Mouse (Mus musculus) limb, embryonic 14.5 days (tissue): ENCODE results near the gene Glipr2. TPM values are rescaled to one million over a fixed set of nuclear protein-coding genes. Genes with fewer than 3 reads are reported as not detected.

ENCODE experiments used
- ATAC-seq: fragments of 200-750 bp; cut with Nextera tagmentation; 2 replicates; pipeline ENCODE4 v1.8.0; 2017; ENCODE audit warnings: low read depth, moderate number of reproducible peaks, moderate TSS enrichment; ENCODE audit not compliant: low FRiP score
- DNase-seq: peaks from one replicate; pipeline ENCODE4 v3.0.0-alpha.2; 2015; ENCODE audit warnings: low spot score
- H3K27ac ChIP-seq: fragments of 300-500 bp; sonication (generic); replicated peaks from 2 replicates; pipeline ENCODE4 v1.5.1; 2014; ENCODE audit warnings: low read depth, mild to moderate bottlenecking, low read length, moderate library complexity, mixed read lengths
- H3K27me3 ChIP-seq: fragments of 300-500 bp; sonication (generic); 2 replicates; pipeline ENCODE4 v1.6.1; 2014; ENCODE audit warnings: low read length, mixed read lengths; ENCODE audit not compliant: control insufficient read depth, insufficient read depth
- H3K36me3 ChIP-seq: fragments of 300-500 bp; sonication (generic); 2 replicates; pipeline ENCODE4 v1.6.1; 2014; ENCODE audit warnings: mild to moderate bottlenecking, low read length, moderate library complexity, mixed read lengths; ENCODE audit not compliant: control insufficient read depth, insufficient read depth
- H3K4me1 ChIP-seq: fragments of 300-500 bp; sonication (generic); 2 replicates; pipeline ENCODE4 v1.6.1; 2014; ENCODE audit warnings: antibody characterized with exemption, low read length, mixed read lengths; ENCODE audit not compliant: control insufficient read depth, insufficient read depth
- H3K4me2 ChIP-seq: fragments of 300-500 bp; sonication (generic); replicated peaks from 2 replicates; pipeline ENCODE4 v1.6.1; 2014; ENCODE audit warnings: low read depth, mild to moderate bottlenecking, low read length, moderate library complexity; ENCODE audit not compliant: severe bottlenecking
- H3K4me3 ChIP-seq: fragments of 300-500 bp; sonication (generic); replicated peaks from 2 replicates; pipeline ENCODE4 v1.5.1; 2014; ENCODE audit warnings: low read length
- H3K9ac ChIP-seq: fragments of 300-500 bp; sonication (generic); 2 replicates; pipeline ENCODE4 v1.6.1; 2014; ENCODE audit warnings: mild to moderate bottlenecking, low read depth, low read length, moderate library complexity; ENCODE audit not compliant: severe bottlenecking
- H3K9me3 ChIP-seq: fragments of 300-500 bp; sonication (generic); 2 replicates; pipeline ENCODE4 v1.6.1; 2016; ENCODE audit warnings: low read length; ENCODE audit not compliant: control insufficient read depth
- POLR2A ChIP-seq: fragments of 200-500 bp; IDR thresholded peaks from 2 replicates; pipeline ENCODE4 v1.8.0; 2012; ENCODE audit warnings: inconsistent platforms, mild to moderate bottlenecking, moderate library complexity, borderline replicate concordance; ENCODE audit not compliant: insufficient read depth, insufficient read length; ENCODE audit errors: extremely low read depth
- WGBS: fragments of 180-500 bp; shearing (Covaris S2); extraction: QIAGEN DNeasy Blood & Tissue Kit; methylation state at CpG from one replicate; pipeline ENCODE4 v1.1.7; 2014; 5-methylcytosine and 5-hydroxymethylcytosine counted together
- polyA plus RNA-seq, 2 experiments: library from polyadenylated mRNA; depleted of rRNA in 1 of 2; stranded (reverse) in 1 of 2; unstranded in 1 of 2; fragments of >200 nt; fragmentation: Nextera tagmentation in 1 of 2; extraction: Ambion mirVana in 1 of 2; gene quantifications; 2 replicates each; pipeline versions ENCODE4 v1.2.1 to v1.2.3; 2012 to 2014

The Glipr2 gene
- polyA plus RNA-seq, 2 experiments = 67.0 to 121 TPM

- Histone ChIP-seq H3K27ac (no peak overlapping the region), H3K4me2 (no peak overlapping the region), H3K36me3 (peaks cover 100% of the 10 kb centered on the region), H3K9ac (no peak overlapping the region), H3K4me3 (no peak overlapping the region), H3K9me3 (no peaks in the 10 kb centered on the region), H3K27me3 (no peaks in the 10 kb centered on the region), H3K4me1 (no peaks in the 10 kb centered on the region)
- ATAC-seq = no peak
- no peak for DNase-seq
- TF ChIP-seq POLR2A = no peak
- WGBS = 95% methylated on average over 9 of the region's 9 CpGs
Measured at GRCm38 (mm10) chr4:44023681-44024080, 66.5 kb downstream of the Glipr2 start.

- Histone ChIP-seq H3K9ac (no peak overlapping the region), H3K36me3 (peaks cover 100% of the 10 kb centered on the region), H3K27ac (no peak overlapping the region), H3K27me3 (no peaks in the 10 kb centered on the region), H3K4me3 (no peak overlapping the region), H3K4me1 (no peaks in the 10 kb centered on the region), H3K4me2 (no peak overlapping the region), H3K9me3 (no peaks in the 10 kb centered on the region)
- no peak for ATAC-seq
- TF ChIP-seq POLR2A = no peak
- 93% methylated on average over 6 of the region's 6 CpGs for WGBS
- no peak for DNase-seq
Measured at GRCm38 (mm10) chr4:44024241-44024640, 67.0 kb downstream of the Glipr2 start.

GRCm38 (mm10) chr4:44025570-44025969, 68.4 kb downstream of the Glipr2 start:
- 62% methylated on average over 6 of the region's 6 CpGs for whole genome bisulfite sequencing
- no peak overlapping the region for H3K27ac ChIP-seq
- ATAC-seq (no peak), DNase-seq (no peak)
- TF ChIP-seq POLR2A = no peak
- no peak overlapping the region for H3K9ac ChIP-seq
- H3K27me3 ChIP-seq = no peaks in the 10 kb centered on the region
- peaks cover 100% of the 10 kb centered on the region for H3K36me3 ChIP-seq
- no peak overlapping the region for H3K4me3 ChIP-seq
- no peak overlapping the region for H3K4me2 ChIP-seq
- no peaks in the 10 kb centered on the region for H3K4me1 ChIP-seq
- no peaks in the 10 kb centered on the region for H3K9me3 ChIP-seq

Other genes with a start within 250 kb of the Glipr2 start
- gene Olfr71, start 247.1 kb upstream of the Glipr2 start, polyA plus RNA-seq (2012; rRNA removed) = not detected in 2 replicates
- gene Olfr71, start 247.1 kb upstream of the Glipr2 start, polyA plus RNA-seq (2014; fragmentation: Nextera tagmentation; extraction: Ambion mirVana) = not detected in 2 replicates
- gene Hrct1, start 230.2 kb upstream of the Glipr2 start, polyA plus RNA-seq (2012; rRNA removed) = 3.2 and 3.9 TPM in 2 replicates
- gene Hrct1, start 230.2 kb upstream of the Glipr2 start, polyA plus RNA-seq (2014; fragmentation: Nextera tagmentation; extraction: Ambion mirVana) = 2.1 and 2.2 TPM in 2 replicates
- gene Spaar, start 227.4 kb upstream of the Glipr2 start, polyA plus RNA-seq (2012; rRNA removed) = 1.0 and 1.3 TPM in 2 replicates
- gene Spaar, start 227.4 kb upstream of the Glipr2 start, polyA plus RNA-seq (2014; fragmentation: Nextera tagmentation; extraction: Ambion mirVana) = 0.08 and 0.10 TPM in 2 replicates
- gene Olfr159, start 186.4 kb upstream of the Glipr2 start, polyA plus RNA-seq (2012; rRNA removed) = not detected in 2 replicates
- gene Olfr159, start 186.4 kb upstream of the Glipr2 start, polyA plus RNA-seq (2014; fragmentation: Nextera tagmentation; extraction: Ambion mirVana) = not detected in 2 replicates
- gene Olfr156, start 133.5 kb upstream of the Glipr2 start, polyA plus RNA-seq (2012; rRNA removed) = 0.20 and 0.34 TPM in 2 replicates
- gene Olfr156, start 133.5 kb upstream of the Glipr2 start, polyA plus RNA-seq (2014; fragmentation: Nextera tagmentation; extraction: Ambion mirVana) = not detected in 2 replicates
- gene Olfr157, start 117.2 kb upstream of the Glipr2 start, polyA plus RNA-seq (2012; rRNA removed) = 0.03 and 0.04 TPM in 2 replicates
- not detected in 2 replicates for gene Olfr157, start 117.2 kb upstream of the Glipr2 start, polyA plus RNA-seq (2014; fragmentation: Nextera tagmentation; extraction: Ambion mirVana)
- not detected in 2 replicates for gene Olfr155, start 105.8 kb upstream of the Glipr2 start, polyA plus RNA-seq (2012; rRNA removed)
- not detected in 2 replicates for gene Olfr155, start 105.8 kb upstream of the Glipr2 start, polyA plus RNA-seq (2014; fragmentation: Nextera tagmentation; extraction: Ambion mirVana)
- 66.2 and 72.1 TPM in 2 replicates for gene Reck, start 81.9 kb upstream of the Glipr2 start, polyA plus RNA-seq (2012; rRNA removed)
- gene Reck, start 81.9 kb upstream of the Glipr2 start, polyA plus RNA-seq (2014; fragmentation: Nextera tagmentation; extraction: Ambion mirVana) = 49.0 and 50.0 TPM in 2 replicates
- gene Ccin, start 26.1 kb downstream of the Glipr2 start, polyA plus RNA-seq (2012; rRNA removed) = 0.36 and 0.44 TPM in 2 replicates
- 0.10 TPM in 1 of 2 replicates, not detected in the other for gene Ccin, start 26.1 kb downstream of the Glipr2 start, polyA plus RNA-seq (2014; fragmentation: Nextera tagmentation; extraction: Ambion mirVana)
- gene Clta, start 47.1 kb downstream of the Glipr2 start, polyA plus RNA-seq (2012; rRNA removed) = 278 and 361 TPM in 2 replicates
- gene Clta, start 47.1 kb downstream of the Glipr2 start, polyA plus RNA-seq (2014; fragmentation: Nextera tagmentation; extraction: Ambion mirVana) = 252 and 264 TPM in 2 replicates
- 13.8 and 18.1 TPM in 2 replicates for gene Gne, start 126.8 kb downstream of the Glipr2 start, polyA plus RNA-seq (2012; rRNA removed)
- 27.3 and 27.8 TPM in 2 replicates for gene Gne, start 126.8 kb downstream of the Glipr2 start, polyA plus RNA-seq (2014; fragmentation: Nextera tagmentation; extraction: Ambion mirVana)